Mouse (Mus musculus): ENCODE results near the gene Mylk4. TPM values are rescaled to one million over a fixed set of nuclear protein-coding genes. Genes with fewer than 3 reads are reported as not detected.
A peak's percentile ranks its signal among the peaks of the same experiment; 100 is the strongest.

Mylk4 gene
- polyA plus RNA-seq, 1 experiment from 2014 or later, result not detected

DNA sequence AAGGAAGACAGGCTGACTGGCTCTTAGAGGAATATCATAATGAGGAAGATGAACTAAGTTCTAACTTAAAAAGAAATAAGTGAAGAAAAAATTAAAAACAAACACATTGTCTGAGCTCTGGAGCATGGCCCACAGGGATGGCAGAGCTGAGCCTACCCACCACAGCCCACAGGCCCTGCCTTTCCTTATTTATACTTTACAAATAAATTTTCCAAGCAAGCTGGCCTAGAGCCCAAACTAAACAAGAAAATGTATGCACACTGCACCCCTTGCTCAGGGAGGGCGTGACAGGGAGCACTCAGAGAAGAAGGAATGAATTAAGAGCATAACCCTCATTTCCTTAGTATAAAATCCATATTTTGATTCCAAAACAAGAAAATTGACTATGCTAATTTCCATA, 82.2 kb downstream of the Mylk4 start:
- no peaks in the 10 kb centered on the region for H3K4me1 ChIP-seq
- no peak overlapping the region for H3K4me2 ChIP-seq (replicated peaks)
- H3K27ac ChIP-seq (replicated peaks), result no peak overlapping the region
- no peaks in the 10 kb centered on the region for H3K36me3 ChIP-seq
- H3K9me3 ChIP-seq, result no peaks in the 10 kb centered on the region
- H3K4me3 ChIP-seq, result no peak overlapping the region
- no peak for ATAC-seq (ENCODE audit: low FRiP score, low read depth)
- H3K9ac ChIP-seq (replicated peaks), result no peak overlapping the region
- 81% methylated on average over 1 of the region's 1 CpGs for WGBS
- H3K27me3 ChIP-seq, result no peaks in the 10 kb centered on the region

DNA sequence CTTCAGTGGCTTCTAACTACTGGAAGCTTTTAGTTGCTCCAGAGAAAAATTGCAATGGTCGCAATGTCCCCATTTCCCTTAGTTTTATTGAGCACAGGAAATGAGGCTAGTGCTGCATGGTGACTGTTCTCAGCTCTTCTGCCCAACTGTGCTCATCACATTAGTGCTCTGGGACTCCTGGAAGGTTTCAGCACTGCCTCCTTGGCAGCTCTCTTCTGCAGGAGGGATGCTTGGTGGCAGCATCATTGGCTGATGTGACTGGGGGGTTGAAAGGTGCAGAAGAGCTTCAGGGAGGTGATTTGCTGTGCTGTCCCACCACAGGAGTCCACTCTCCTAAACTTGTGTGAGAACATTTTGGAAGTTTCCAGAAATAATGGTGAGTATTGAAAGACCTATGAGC, 84.4 kb downstream of the Mylk4 start:
- Histone ChIP-seq H3K4me2 (replicated peaks) (no peak overlapping the region), H3K27me3 (no peaks in the 10 kb centered on the region), H3K27ac (replicated peaks) (no peak overlapping the region), H3K9ac (replicated peaks) (no peak overlapping the region), H3K4me1 (no peaks in the 10 kb centered on the region), H3K36me3 (no peaks in the 10 kb centered on the region), H3K9me3 (no peaks in the 10 kb centered on the region), H3K4me3 (no peak overlapping the region)
- WGBS, result 96% methylated on average over 1 of the region's 1 CpGs
- no peak for ATAC-seq (ENCODE audit: low FRiP score, low read depth)

DNA sequence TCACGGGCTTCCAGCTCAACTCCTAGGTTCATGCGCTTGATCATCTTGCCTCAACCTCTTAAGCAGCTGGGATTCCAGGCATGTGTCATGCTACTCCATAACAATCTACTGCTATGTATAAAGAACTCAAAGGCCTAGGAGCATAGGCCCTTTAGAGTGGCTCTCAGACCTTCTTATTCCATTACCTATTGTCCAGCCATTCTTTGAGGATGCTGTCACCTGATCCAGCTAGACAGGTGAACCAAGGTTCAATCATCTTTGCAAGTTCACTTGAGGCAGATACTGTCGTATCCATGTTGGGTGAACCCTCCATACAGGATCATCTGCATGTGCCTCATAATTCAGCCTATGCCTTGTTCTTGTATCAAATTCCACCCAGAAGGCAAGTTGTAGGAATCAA, 84.8 kb downstream of the Mylk4 start:
- H3K9ac ChIP-seq (replicated peaks), result no peak overlapping the region
- H3K36me3 ChIP-seq, result no peaks in the 10 kb centered on the region
- no peak overlapping the region for H3K27ac ChIP-seq (replicated peaks)
- no peaks in the 10 kb centered on the region for H3K27me3 ChIP-seq
- H3K4me1 ChIP-seq, result no peaks in the 10 kb centered on the region
- no peak for ATAC-seq (ENCODE audit: low FRiP score, low read depth)
- H3K9me3 ChIP-seq, result no peaks in the 10 kb centered on the region
- H3K4me2 ChIP-seq (replicated peaks), result no peak overlapping the region
- whole genome bisulfite sequencing, result 92% methylated on average over 3 of the region's 3 CpGs
- no peak overlapping the region for H3K4me3 ChIP-seq

DNA sequence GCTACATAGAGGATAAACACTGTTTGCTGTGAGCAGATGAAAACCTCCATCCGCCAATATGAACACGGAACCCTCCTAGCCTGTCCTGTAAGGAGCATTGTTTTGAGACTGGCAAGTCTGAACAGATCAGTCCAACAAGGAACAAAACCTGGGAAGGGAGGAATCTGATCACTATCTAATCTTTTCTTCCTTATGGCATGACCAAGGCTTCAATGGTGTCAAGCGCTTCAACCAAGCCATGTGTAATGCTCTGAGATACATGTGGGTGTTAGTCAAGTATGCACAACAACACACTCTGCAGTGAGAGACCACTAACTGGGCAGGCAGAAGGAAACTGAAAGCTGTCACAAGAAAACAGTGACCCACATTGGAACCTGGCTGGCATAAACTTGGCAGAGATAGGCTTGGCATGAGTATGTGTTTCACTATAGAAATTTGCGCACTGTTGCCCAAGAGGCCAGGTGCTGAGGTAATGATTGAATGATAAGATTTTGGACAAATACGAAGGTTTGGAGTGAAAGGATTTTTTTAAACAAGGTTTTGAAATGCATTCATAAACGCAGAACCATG, 89.8 kb downstream of the Mylk4 start:
- H3K27ac ChIP-seq (replicated peaks), result no peak overlapping the region
- H3K9me3 ChIP-seq, result no peaks in the 10 kb centered on the region
- H3K9ac ChIP-seq (replicated peaks), result no peak overlapping the region
- no peaks in the 10 kb centered on the region for H3K36me3 ChIP-seq
- no peaks in the 10 kb centered on the region for H3K4me1 ChIP-seq
- no peak for ATAC-seq (ENCODE audit: low FRiP score, low read depth)
- no peak overlapping the region for H3K4me2 ChIP-seq (replicated peaks)
- H3K4me3 ChIP-seq, result no peak overlapping the region
- no peaks in the 10 kb centered on the region for H3K27me3 ChIP-seq
- WGBS, result 92% methylated on average over 6 of the region's 6 CpGs

DNA sequence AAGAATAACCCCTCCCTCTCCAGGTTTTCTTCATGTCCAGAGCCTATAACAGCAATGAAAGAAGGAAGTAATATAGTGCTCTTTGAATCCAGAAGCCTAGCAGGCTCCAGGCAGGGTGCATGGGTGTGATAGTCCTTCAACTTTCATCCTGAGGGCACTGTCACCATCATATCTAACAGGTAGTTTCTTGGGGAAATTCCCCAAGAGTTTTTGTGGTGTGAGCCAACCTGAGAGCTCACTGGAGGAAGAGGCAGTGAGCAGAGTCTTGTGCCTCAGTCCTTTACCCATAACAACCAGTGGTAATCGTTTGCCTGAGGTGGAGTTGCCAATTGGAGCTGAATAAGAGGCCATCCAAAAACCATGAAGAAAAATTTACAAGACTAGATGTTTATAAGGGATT, 91.2 kb downstream of the Mylk4 start:
- no peak overlapping the region for H3K4me3 ChIP-seq
- H3K27me3 ChIP-seq, result no peaks in the 10 kb centered on the region
- no peaks in the 10 kb centered on the region for H3K36me3 ChIP-seq
- no peak overlapping the region for H3K27ac ChIP-seq (replicated peaks)
- H3K9ac ChIP-seq (replicated peaks), result no peak overlapping the region
- ATAC-seq (ENCODE audit: low FRiP score, low read depth), result no peak
- H3K4me1 ChIP-seq, result no peaks in the 10 kb centered on the region
- no peaks in the 10 kb centered on the region for H3K9me3 ChIP-seq
- H3K4me2 ChIP-seq (replicated peaks), result no peak overlapping the region
- 84% methylated on average over 1 of the region's 1 CpGs for WGBS

DNA sequence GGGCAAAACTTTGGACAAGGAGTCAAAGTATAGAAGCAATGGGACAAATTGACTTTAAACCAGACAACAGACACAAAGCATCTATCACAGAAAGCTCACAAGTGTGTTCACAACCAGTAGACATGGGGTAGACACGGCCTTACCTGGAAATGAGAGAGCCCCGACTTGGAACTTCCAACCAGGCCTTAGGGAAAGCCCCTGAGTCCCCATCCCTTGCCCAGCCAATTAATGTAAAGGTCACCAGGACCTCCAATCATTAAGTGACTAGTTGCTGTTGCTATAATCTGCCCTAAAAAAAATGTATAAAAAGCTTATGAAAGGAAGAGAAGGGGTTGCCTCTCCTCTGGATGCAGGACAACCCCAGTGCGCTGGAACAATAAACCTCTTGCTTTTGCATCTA, 93.5 kb downstream of the Mylk4 start:
- no peak overlapping the region for H3K9ac ChIP-seq (replicated peaks)
- no peaks in the 10 kb centered on the region for H3K27me3 ChIP-seq
- H3K4me2 ChIP-seq (replicated peaks), result no peak overlapping the region
- H3K27ac ChIP-seq (replicated peaks), result no peak overlapping the region
- no peak overlapping the region for H3K4me3 ChIP-seq
- no peaks in the 10 kb centered on the region for H3K4me1 ChIP-seq
- H3K9me3 ChIP-seq, result no peaks in the 10 kb centered on the region
- WGBS, result 89% methylated on average over 3 of the region's 3 CpGs
- no peaks in the 10 kb centered on the region for H3K36me3 ChIP-seq
- no peak for ATAC-seq (ENCODE audit: low FRiP score, low read depth)

DNA sequence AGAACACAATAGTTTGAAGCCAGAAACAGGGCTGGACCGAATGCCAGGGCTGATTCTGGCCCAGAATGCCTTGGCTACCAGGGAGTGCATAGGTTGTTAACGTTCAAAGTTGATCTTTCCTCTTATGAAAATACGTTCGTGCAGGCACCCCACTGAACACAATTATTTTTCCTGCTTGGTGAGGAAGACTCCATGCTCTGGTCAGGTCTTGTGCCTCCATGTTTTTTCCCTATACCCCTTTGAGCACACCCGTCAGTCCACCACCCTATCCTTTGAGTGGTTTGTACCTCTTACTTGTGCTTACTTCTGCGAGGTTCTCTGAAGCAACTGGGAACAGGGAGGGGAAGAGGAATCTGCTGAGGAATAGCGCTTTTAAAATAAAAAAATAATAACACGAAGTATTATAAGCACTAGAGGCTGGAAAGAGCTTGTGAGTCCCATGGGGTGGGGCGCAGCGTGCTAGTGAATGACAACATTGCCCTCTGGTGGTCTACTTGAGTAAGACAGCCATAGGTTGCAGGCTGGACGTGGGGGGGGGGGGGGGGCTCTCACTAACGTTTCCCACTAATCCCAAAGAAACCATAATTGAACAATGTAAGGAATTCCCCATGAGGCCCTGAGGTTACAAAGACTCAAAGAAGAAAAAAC, 102.8 kb downstream of the Mylk4 start:
- Histone ChIP-seq H3K4me1 (no peaks in the 10 kb centered on the region), H3K27ac (replicated peaks) (no peak overlapping the region), H3K4me3 (no peak overlapping the region), H3K4me2 (replicated peaks) (no peak overlapping the region), H3K9ac (replicated peaks) (no peak overlapping the region), H3K36me3 (no peaks in the 10 kb centered on the region), H3K27me3 (no peaks in the 10 kb centered on the region), H3K9me3 (no peaks in the 10 kb centered on the region)
- ATAC-seq (ENCODE audit: low FRiP score, low read depth), result peak; percentile 65; the same call in 1 of the 2 replicates
- 47% methylated on average over 12 of the region's 12 CpGs for WGBS

DNA sequence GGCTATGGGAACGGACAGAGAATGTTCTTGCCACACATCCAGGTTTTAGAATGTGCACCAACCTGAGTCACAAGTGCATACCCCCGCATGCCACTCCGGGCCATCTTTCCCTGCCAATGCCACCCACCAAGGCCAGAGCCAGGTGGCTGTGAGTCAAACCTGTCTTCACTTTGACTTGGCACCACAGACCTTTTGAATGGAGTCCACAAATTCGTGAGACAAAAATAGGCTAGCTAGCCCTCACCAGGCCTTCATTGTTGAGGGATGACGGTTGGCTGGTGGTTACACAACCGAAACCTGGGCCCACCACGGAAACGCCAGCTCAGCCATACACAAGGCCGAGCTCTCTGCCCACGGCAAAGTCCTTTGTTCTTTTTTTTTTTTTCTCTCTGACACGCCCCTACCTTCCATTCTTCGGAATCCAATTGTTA, 103.6 kb downstream of the Mylk4 start:
- H3K4me3 ChIP-seq, result no peak overlapping the region
- WGBS, result 87% methylated on average over 12 of the region's 12 CpGs

DNA sequence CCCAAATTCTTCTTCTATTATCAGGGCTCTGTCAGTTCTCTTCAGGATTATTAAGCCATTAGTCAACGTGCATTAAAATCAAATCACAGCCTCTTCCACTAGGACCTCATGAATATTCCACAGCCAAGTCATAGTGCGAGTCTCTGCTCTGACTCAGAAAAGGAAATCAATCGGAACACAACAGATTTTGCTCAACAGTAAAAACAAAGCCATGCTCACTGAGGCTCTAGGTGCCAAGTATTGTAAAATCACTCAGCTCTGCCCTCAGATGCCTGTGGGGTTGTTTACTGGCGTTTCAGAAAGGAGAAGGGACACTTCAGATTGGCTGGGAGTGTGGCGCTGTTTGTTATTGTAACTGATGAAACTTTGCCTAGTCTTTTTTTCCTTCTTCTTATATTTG, 104.8 kb downstream of the Mylk4 start:
- Histone ChIP-seq H3K9me3 (no peaks in the 10 kb centered on the region), H3K9ac (replicated peaks) (no peak overlapping the region), H3K4me2 (replicated peaks) (no peak overlapping the region), H3K36me3 (no peaks in the 10 kb centered on the region), H3K4me1 (no peaks in the 10 kb centered on the region), H3K4me3 (no peak overlapping the region), H3K27me3 (no peaks in the 10 kb centered on the region), H3K27ac (replicated peaks) (no peak overlapping the region)
- 66% methylated on average over 5 of the region's 5 CpGs for WGBS
- no peak for ATAC-seq (ENCODE audit: low FRiP score, low read depth)

More for the DNA sequence above, 103.6 kb downstream of the Mylk4 start:
- ATAC-seq (ENCODE audit: low FRiP score, low read depth), result no peak
- H3K27me3 ChIP-seq, result no peaks in the 10 kb centered on the region
- no peaks in the 10 kb centered on the region for H3K36me3 ChIP-seq
- H3K9me3 ChIP-seq, result no peaks in the 10 kb centered on the region
- no peak overlapping the region for H3K4me2 ChIP-seq (replicated peaks)
- no peaks in the 10 kb centered on the region for H3K4me1 ChIP-seq
- H3K9ac ChIP-seq (replicated peaks), result no peak overlapping the region
- H3K27ac ChIP-seq (replicated peaks), result no peak overlapping the region

DNA sequence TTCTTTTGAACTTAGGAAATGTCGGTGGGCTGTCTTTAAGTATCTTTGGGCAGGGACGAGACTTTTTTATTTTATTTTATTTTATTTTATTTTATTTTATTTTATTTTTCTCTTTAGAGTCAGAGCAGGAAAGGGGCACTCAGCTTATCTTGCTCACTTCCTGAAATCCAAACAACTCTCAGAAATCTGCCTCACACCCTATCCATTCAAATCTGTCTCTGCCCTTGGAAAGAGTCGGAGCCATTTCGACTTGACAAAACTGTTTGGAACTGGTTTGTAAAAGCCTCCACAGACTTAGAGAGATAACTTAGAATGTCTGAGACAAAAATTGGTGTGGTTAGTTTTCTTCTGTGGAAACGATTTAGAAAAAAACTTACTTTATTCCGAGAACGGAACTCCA, 113.0 kb downstream of the Mylk4 start:
- H3K4me3 ChIP-seq, result no peak overlapping the region
- no peak overlapping the region for H3K27ac ChIP-seq (replicated peaks)
- H3K36me3 ChIP-seq, result no peaks in the 10 kb centered on the region
- H3K27me3 ChIP-seq, result no peaks in the 10 kb centered on the region
- no peak for ATAC-seq (ENCODE audit: low FRiP score, low read depth)
- H3K9ac ChIP-seq (replicated peaks), result no peak overlapping the region
- H3K4me2 ChIP-seq (replicated peaks), result no peak overlapping the region
- 82% methylated on average over 7 of the region's 7 CpGs for WGBS
- no peaks in the 10 kb centered on the region for H3K4me1 ChIP-seq
- H3K9me3 ChIP-seq, result no peaks in the 10 kb centered on the region

DNA sequence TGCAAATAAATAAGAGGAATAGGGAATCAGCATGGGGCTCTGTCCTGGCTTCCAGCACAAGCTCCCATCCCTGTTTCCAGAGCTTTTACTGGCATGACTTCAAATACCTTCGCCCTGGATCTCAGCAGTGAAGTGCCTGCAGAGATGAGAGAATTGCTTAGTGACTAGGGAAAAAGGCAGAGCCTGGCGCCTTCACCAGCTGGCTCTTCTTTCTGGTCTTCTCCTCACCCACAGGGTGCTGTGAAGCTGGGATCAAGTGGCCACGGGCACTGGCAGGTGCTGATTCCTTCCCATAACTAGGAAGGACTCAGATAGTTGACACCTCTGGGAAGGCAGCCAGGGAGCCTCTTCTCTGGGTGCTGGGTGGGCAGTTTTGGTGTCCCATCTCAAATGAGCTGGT, 115.5 kb downstream of the Mylk4 start:
- no peaks in the 10 kb centered on the region for H3K36me3 ChIP-seq
- WGBS, result 74% methylated on average over 3 of the region's 3 CpGs
- no peak overlapping the region for H3K9ac ChIP-seq (replicated peaks)
- H3K27me3 ChIP-seq, result no peaks in the 10 kb centered on the region
- H3K4me1 ChIP-seq, result no peaks in the 10 kb centered on the region
- no peak for ATAC-seq (ENCODE audit: low FRiP score, low read depth)
- no peak overlapping the region for H3K27ac ChIP-seq (replicated peaks)
- no peaks in the 10 kb centered on the region for H3K9me3 ChIP-seq
- no peak overlapping the region for H3K4me2 ChIP-seq (replicated peaks)
- no peak overlapping the region for H3K4me3 ChIP-seq

DNA sequence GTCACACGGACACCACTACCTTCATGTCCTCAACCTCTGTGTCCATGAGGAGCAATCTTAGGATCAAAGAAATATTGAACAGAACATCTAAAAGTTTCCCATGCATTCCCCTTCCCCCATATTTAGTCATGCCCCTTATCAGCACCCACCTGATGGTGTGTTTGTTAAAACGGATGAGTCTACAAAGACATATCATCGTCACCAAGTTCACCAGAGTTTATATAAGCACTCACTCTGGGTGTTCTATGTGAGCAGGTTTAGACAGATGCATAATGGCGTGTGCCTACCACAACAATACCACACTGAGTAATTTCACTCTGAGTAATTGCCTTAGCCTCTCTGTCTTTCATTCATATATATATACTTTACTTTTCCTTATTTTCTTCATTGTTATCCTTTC, 116.4 kb downstream of the Mylk4 start:
- no peak overlapping the region for H3K9ac ChIP-seq (replicated peaks)
- no peaks in the 10 kb centered on the region for H3K36me3 ChIP-seq
- H3K27me3 ChIP-seq, result no peaks in the 10 kb centered on the region
- no peak for ATAC-seq (ENCODE audit: low FRiP score, low read depth)
- H3K4me3 ChIP-seq, result no peak overlapping the region
- no peaks in the 10 kb centered on the region for H3K4me1 ChIP-seq
- H3K4me2 ChIP-seq (replicated peaks), result no peak overlapping the region
- H3K9me3 ChIP-seq, result no peaks in the 10 kb centered on the region
- 87% methylated on average over 4 of the region's 4 CpGs for WGBS
- H3K27ac ChIP-seq (replicated peaks), result no peak overlapping the region

DNA sequence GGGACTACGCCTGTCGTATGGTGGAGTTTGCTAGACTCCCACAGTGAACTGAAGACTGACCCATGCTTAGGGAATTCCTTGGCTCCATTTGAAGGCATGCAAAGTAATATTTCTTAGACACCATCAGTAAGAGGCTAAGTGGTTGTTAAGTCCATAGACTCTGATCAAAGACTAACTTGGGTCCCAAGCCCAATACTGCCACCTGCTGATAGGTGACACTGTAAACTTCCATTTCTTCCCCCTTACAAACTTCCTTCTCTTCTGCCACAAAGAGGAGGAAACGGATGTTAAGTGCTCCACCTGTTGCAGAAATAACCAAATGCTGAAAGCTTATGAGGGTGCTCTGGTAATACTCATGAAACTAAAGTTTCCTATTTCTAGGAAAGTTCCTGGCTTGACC, 121.7 kb downstream of the Mylk4 start:
- H3K27me3 ChIP-seq, result no peaks in the 10 kb centered on the region
- H3K36me3 ChIP-seq, result no peaks in the 10 kb centered on the region
- WGBS, result 84% methylated on average over 3 of the region's 3 CpGs

More for the DNA sequence above, 121.7 kb downstream of the Mylk4 start:
- H3K4me3 ChIP-seq, result no peak overlapping the region
- no peak for ATAC-seq (ENCODE audit: low FRiP score, low read depth)
- H3K4me1 ChIP-seq, result no peaks in the 10 kb centered on the region
- H3K9ac ChIP-seq (replicated peaks), result no peak overlapping the region
- no peak overlapping the region for H3K27ac ChIP-seq (replicated peaks)
- no peaks in the 10 kb centered on the region for H3K9me3 ChIP-seq
- H3K4me2 ChIP-seq (replicated peaks), result no peak overlapping the region
